In genomic region chr14:51259741-51260140, GRCm38 (mm10) we compare ENCODE assay signal across 38 mouse cellular contexts. TPM values are rescaled to one million over a fixed set of nuclear protein-coding genes. Genes with fewer than 3 reads are reported as not detected.
"Had no signal": no experiment of that assay in that cellular context is flagged by ENCODE, and none has a peak within 500 bp of the region (broad histone marks: within the 10 kb centered on the region; RNA-seq: fewer than 3 reads in every experiment).

No protein-coding gene starts in this region.

- ATAC-seq: forebrain, embryonic 13.5 days; forebrain, embryonic 14.5 days; forebrain, embryonic 15.5 days; forebrain, embryonic 16.5 days; forebrain, postnatal 0 days had no signal

- H3K36me3 ChIP-seq: embryonic facial prominence, embryonic 10.5 days; embryonic facial prominence, embryonic 12.5 days; embryonic facial prominence, embryonic 13.5 days; embryonic facial prominence, embryonic 15.5 days; forebrain, embryonic 10.5 days; forebrain, embryonic 12.5 days; forebrain, embryonic 15.5 days had no signal

- H3K27ac ChIP-seq: embryonic facial prominence, embryonic 10.5 days; embryonic facial prominence, embryonic 12.5 days; embryonic facial prominence, embryonic 13.5 days; embryonic facial prominence, embryonic 15.5 days; forebrain, embryonic 10.5 days; forebrain, embryonic 12.5 days; forebrain, embryonic 13.5 days; forebrain, embryonic 15.5 days; gastrocnemius, adult 2 months; heart, adult 2 months had no signal

- DNase-seq: cerebellum, adult 9-10 months; cerebellum, adult 9-11 months; cerebellum, postnatal 10 days; cerebellum, postnatal 14 days; cerebellum, postnatal 25 days; cerebellum, postnatal 36 days; embryo, embryonic 11 days; forebrain, postnatal 0 days; gastrocnemius, adult 2 months; gastrocnemius, postnatal 10 days; gastrocnemius, postnatal 14 days; gastrocnemius, postnatal 36 days; heart, adult 11 months; heart, adult 18-20 months; heart, adult 2 months had no signal

- H3K4me2 ChIP-seq: embryonic facial prominence, embryonic 12.5 days; embryonic facial prominence, embryonic 13.5 days; embryonic facial prominence, embryonic 15.5 days; forebrain, embryonic 12.5 days; forebrain, embryonic 13.5 days; forebrain, embryonic 15.5 days had no signal

- H3K9ac ChIP-seq: embryonic facial prominence, embryonic 12.5 days; embryonic facial prominence, embryonic 13.5 days; embryonic facial prominence, embryonic 15.5 days; forebrain, embryonic 12.5 days; forebrain, embryonic 13.5 days; forebrain, embryonic 15.5 days; forebrain, postnatal 0 days had no signal

- H3K27me3 ChIP-seq: embryonic facial prominence, embryonic 12.5 days; embryonic facial prominence, embryonic 13.5 days; embryonic facial prominence, embryonic 15.5 days; forebrain, embryonic 12.5 days; forebrain, embryonic 13.5 days; forebrain, embryonic 15.5 days had no signal

- H3K4me3 ChIP-seq: embryonic facial prominence, embryonic 10.5 days; embryonic facial prominence, embryonic 12.5 days; embryonic facial prominence, embryonic 13.5 days; embryonic facial prominence, embryonic 15.5 days; erythroblast, embryonic 14.5 days; forebrain, embryonic 10.5 days; forebrain, embryonic 12.5 days; forebrain, embryonic 13.5 days; forebrain, embryonic 15.5 days; gastrocnemius, adult 2 months; heart, adult 2 months had no signal

- H3K4me1 ChIP-seq: embryonic facial prominence, embryonic 10.5 days; embryonic facial prominence, embryonic 12.5 days; embryonic facial prominence, embryonic 13.5 days; embryonic facial prominence, embryonic 15.5 days; forebrain, embryonic 10.5 days; forebrain, embryonic 12.5 days; forebrain, embryonic 13.5 days; forebrain, embryonic 15.5 days had no signal

- H3K9me3 ChIP-seq: embryonic facial prominence, embryonic 10.5 days; embryonic facial prominence, embryonic 12.5 days; embryonic facial prominence, embryonic 13.5 days; embryonic facial prominence, embryonic 15.5 days; forebrain, embryonic 10.5 days; forebrain, embryonic 12.5 days; forebrain, embryonic 13.5 days; forebrain, embryonic 15.5 days had no signal

RNA-seq across cellular contexts. Expression of gene Rnase2a, which starts 3.8 kb away (rescaled TPM):
- total RNA-seq: common myeloid progenitor, adult 5-6 weeks; forebrain, postnatal 0 days; gastrocnemius, postnatal 10 days; gastrocnemius, postnatal 4 days; granulocyte monocyte progenitor cell, adult 5-6 weeks had no signal
- polyA plus RNA-seq: cortical plate, adult 2 months; embryonic facial prominence, embryonic 10.5 days; embryonic facial prominence, embryonic 11.5 days; embryonic facial prominence, embryonic 12.5 days; embryonic facial prominence, embryonic 13.5 days; embryonic facial prominence, embryonic 14.5 days; embryonic facial prominence, embryonic 15.5 days; erythroblast, embryonic 14.5 days; forebrain, embryonic 10.5 days; forebrain, embryonic 11.5 days; forebrain, embryonic 12.5 days; forebrain, embryonic 13.5 days; forebrain, embryonic 14.5 days; forebrain, embryonic 15.5 days; forebrain, embryonic 16.5 days; forebrain, postnatal 0 days; frontal cortex, adult 2 months; heart, adult 2 months had no signal

RNA-seq across cellular contexts. Expression of gene Ear14, which starts 56.5 kb away (rescaled TPM):
- total RNA-seq: common myeloid progenitor, adult 5-6 weeks; forebrain, postnatal 0 days; gastrocnemius, adult 18-20 months; gastrocnemius, adult 2 months; gastrocnemius, adult 8-10 months; gastrocnemius, postnatal 10 days; gastrocnemius, postnatal 14 days; gastrocnemius, postnatal 36 days; gastrocnemius, postnatal 4 days; granulocyte monocyte progenitor cell, adult 5-6 weeks; heart, adult 18-20 months; heart, adult 2 months; heart, adult 8-10 months had no signal
- polyA plus RNA-seq: cortical plate, adult 2 months; embryonic facial prominence, embryonic 10.5 days; embryonic facial prominence, embryonic 11.5 days; embryonic facial prominence, embryonic 12.5 days; embryonic facial prominence, embryonic 13.5 days; embryonic facial prominence, embryonic 14.5 days; embryonic facial prominence, embryonic 15.5 days; erythroblast, embryonic 14.5 days; forebrain, embryonic 10.5 days; forebrain, embryonic 11.5 days; forebrain, embryonic 12.5 days; forebrain, embryonic 13.5 days; forebrain, embryonic 14.5 days; forebrain, embryonic 15.5 days; forebrain, embryonic 16.5 days; forebrain, postnatal 0 days; frontal cortex, adult 2 months; gonadal fat pad, adult 2 months; heart, adult 2 months had no signal
